Mouse (Mus musculus) frontal cortex, postnatal 10 days (tissue): ENCODE results near the gene Loxl1.
"Not testable (repeated sequence)": the region's sequence is repeated elsewhere in the genome, so short reads cannot be mapped to it uniquely, and the experiment has no call there.

Source experiments
- DNase-seq, 2 experiments: peaks; one replicate each; pipeline ENCODE4 v3.0.0; 2022; ENCODE audit warnings: low spot score in 2 of 2, mixed read lengths in 1 of 2

Gene Loxl1

GRCm38 (mm10) chr9:58250730-58251129, 62.3 kb downstream of the Loxl1 start:
- DNase-seq = not testable (repeated sequence)

GRCm38 (mm10) chr9:58250322-58250721, 62.7 kb downstream of the Loxl1 start:
- DNase-seq = no peak

- DNase-seq = peak in 1 of 2 experiments; percentile 51
These were observed 63.3 kb downstream of the Loxl1 start, which contains the start of gene Pml for GRCm38 (mm10) chr9:58249592-58250192. TSS of gene Pml (minus strand) at chr9:58249786.

DNA sequence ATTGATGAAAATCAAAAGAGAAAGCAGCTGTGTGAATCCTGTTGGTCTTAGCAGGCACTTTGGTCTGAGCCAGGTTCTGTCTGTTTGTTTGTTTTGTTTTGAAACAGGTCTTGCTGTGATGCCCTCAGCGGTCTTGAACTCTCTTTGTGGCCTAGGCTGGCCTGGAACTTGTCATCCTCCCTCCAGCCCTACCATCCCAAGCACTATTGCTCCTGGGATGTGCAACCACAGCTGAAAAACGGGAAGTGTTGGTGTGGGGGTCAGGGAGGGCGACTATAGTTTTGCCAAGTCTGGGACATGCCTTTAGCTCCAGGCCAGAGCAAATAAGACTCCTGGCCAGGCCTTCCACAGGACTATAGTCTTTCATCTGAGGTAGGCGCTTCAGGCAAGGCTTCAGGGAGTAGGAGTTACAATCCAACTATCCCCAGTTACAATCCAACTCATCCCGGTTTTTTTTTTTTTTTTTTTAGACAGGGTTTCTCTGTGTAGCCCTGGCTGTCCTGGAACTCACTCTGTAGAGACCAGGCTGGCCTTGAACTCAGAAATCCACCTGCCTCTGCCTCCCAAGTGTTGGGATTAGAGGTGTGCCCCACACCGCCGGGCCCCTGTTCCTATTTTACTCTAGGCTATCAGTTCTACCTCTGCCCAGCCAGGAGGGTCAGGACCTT, 64.1 kb downstream of the Loxl1 start:
- DNase-seq = no peak

DNA sequence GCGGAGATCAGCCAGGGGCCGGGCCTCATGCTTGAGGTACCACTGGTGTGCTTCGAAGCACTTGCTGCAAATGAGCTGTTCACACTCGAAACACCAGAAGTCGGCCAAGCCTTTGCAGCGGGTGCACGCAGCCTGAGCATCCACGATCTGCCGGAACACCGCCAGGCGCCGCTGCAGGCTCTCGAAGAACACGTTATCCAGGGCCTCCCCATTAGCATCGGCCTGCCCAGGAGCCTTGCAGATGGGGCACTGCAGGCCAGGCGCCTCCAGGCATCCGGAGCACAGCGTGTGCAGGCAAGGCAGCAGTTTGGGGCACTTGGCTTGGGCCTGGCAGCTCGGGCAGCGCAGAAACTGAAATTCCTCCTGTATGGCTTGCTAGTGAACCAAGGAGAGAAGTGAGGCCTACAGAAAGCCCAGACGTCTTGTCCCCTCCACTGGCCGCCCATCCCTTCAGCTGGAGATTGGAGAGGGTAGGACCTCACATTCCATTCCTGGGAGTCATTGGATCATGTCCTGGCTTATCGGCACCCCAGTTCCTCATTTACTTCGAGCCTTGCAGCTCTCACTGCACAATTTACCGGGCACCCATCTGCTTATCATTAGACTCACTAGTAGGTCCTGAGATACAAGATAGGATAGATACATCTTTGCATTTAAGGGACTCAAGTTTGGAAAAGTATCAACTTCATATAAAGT, 65.8 kb downstream of the Loxl1 start:
- peak; percentile 70 to 76 for DNase-seq

DNA sequence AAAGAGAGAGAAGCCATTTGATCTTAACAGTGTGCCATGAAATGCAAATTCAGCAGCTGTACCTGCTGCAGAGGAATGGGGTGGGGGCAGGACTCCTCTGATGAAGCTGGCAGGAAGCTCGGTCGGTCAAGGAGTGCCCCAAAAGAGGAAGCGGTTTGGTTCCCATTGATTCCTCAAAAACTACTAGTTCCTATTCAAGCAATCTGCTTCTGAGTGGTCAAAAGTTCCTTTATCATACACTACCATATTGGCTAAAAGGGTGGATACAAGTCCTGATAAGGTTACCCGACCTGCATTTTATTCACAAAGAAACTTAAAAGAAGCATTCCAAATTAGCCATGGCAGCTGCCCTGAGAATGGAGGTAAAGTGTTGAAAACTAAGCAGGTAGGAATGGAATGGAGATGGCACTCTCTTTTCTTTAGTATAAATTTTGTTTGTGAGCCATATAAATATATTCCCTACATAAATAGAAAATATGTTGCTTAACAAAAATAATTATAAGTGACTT, 66.8 kb downstream of the Loxl1 start:
- no peak for DNase-seq

GRCm38 (mm10) chr9:58243696-58244095, 69.3 kb downstream of the Loxl1 start:
- no peak for DNase-seq

GRCm38 (mm10) chr9:58242696-58243095, 70.3 kb downstream of the Loxl1 start:
- DNase-seq = no peak

- no peak for DNase-seq
These were observed 71.1 kb downstream of the Loxl1 start for GRCm38 (mm10) chr9:58241780-58242485.
